Mouse (Mus musculus): ENCODE measurements around the gene Ssbp4. TPM values are rescaled to one million over a fixed set of nuclear protein-coding genes. Genes with fewer than 3 reads are reported as not detected.
"Not testable (repeated sequence)": the region's sequence is repeated elsewhere in the genome, so short reads cannot be mapped to it uniquely, and the experiment has no call there.

Ssbp4 gene
- total RNA-seq, 2 experiments from 2014 or later = 272 to 279 TPM

GRCm38 (mm10) chr8:70593961-70594609 is 14.6 kb downstream of the Ssbp4 start, which contains the start of gene Isyna1:
Isyna1 (plus strand) TSS chr8:70594373.
- peak in 1 of 2 experiments; percentile 74 for DNase-seq (ENCODE audit: low spot score in 2 of 2)

- DNase-seq (ENCODE audit: low spot score in 2 of 2) = no peak
Observed at GRCm38 (mm10) chr8:70593173-70593572, 15.5 kb downstream of the Ssbp4 start.

- DNase-seq (ENCODE audit: low spot score in 2 of 2) = no peak
Observed at GRCm38 (mm10) chr8:70591569-70591968, 17.1 kb downstream of the Ssbp4 start.

- not testable (repeated sequence) for DNase-seq (ENCODE audit: low spot score in 2 of 2)
Observed at GRCm38 (mm10) chr8:70587955-70588354, 20.7 kb downstream of the Ssbp4 start.

GRCm38 (mm10) chr8:70585258-70585652 is 23.4 kb downstream of the Ssbp4 start:
- peak in 1 of 2 experiments; percentile 73 for DNase-seq (ENCODE audit: low spot score in 2 of 2)

GRCm38 (mm10) chr8:70584606-70585257 is 23.9 kb downstream of the Ssbp4 start:
- DNase-seq (ENCODE audit: low spot score in 2 of 2) = peak in 1 of 2 experiments; percentile 56

- peak in 1 of 2 experiments; percentile 68 for DNase-seq (ENCODE audit: low spot score in 2 of 2)
Observed at GRCm38 (mm10) chr8:70583476-70584387, 24.9 kb downstream of the Ssbp4 start.

- no peak for DNase-seq (ENCODE audit: low spot score in 2 of 2)
Observed at GRCm38 (mm10) chr8:70577207-70577606, 31.5 kb downstream of the Ssbp4 start.

- DNase-seq (ENCODE audit: low spot score in 2 of 2) = no peak
Observed at GRCm38 (mm10) chr8:70574915-70575314, 33.8 kb downstream of the Ssbp4 start.

- DNase-seq (ENCODE audit: low spot score in 2 of 2) = no peak
Observed at GRCm38 (mm10) chr8:70574302-70574701, 34.4 kb downstream of the Ssbp4 start.

GRCm38 (mm10) chr8:70570990-70571389 is 37.7 kb downstream of the Ssbp4 start:
- no peak for DNase-seq (ENCODE audit: low spot score in 2 of 2)

GRCm38 (mm10) chr8:70570360-70570759 is 38.3 kb downstream of the Ssbp4 start:
- DNase-seq (ENCODE audit: low spot score in 2 of 2) = no peak

GRCm38 (mm10) chr8:70565561-70565960 is 43.1 kb downstream of the Ssbp4 start:
- no peak for DNase-seq (ENCODE audit: low spot score in 2 of 2)

GRCm38 (mm10) chr8:70564696-70565235 is 43.9 kb downstream of the Ssbp4 start:
- no peak for DNase-seq (ENCODE audit: low spot score in 2 of 2)

GRCm38 (mm10) chr8:70563763-70564387 is 44.8 kb downstream of the Ssbp4 start:
- DNase-seq (ENCODE audit: low spot score in 2 of 2) = no peak

- no peak for DNase-seq (ENCODE audit: low spot score in 2 of 2)
Observed at GRCm38 (mm10) chr8:70562802-70563201, 45.9 kb downstream of the Ssbp4 start.

- DNase-seq (ENCODE audit: low spot score in 2 of 2) = peak in 1 of 2 experiments; percentile 59
Observed at GRCm38 (mm10) chr8:70561809-70562535, 46.7 kb downstream of the Ssbp4 start.

GRCm38 (mm10) chr8:70561357-70561756 is 47.3 kb downstream of the Ssbp4 start:
- no peak for DNase-seq (ENCODE audit: low spot score in 2 of 2)

- peak in 1 of 2 experiments; percentile 64 for DNase-seq (ENCODE audit: low spot score in 2 of 2)
Observed at GRCm38 (mm10) chr8:70560564-70560963, 48.1 kb downstream of the Ssbp4 start.

GRCm38 (mm10) chr8:70560096-70560495 is 48.6 kb downstream of the Ssbp4 start:
- peak in 1 of 2 experiments; percentile 54 for DNase-seq (ENCODE audit: low spot score in 2 of 2)
